Mouse (Mus musculus) E14TG2a.4 (cell line): ENCODE results near the gene C2cd4b.

ENCODE experiments used
- CTCF ChIP-seq: conservative IDR thresholded peaks from 2 replicates; pipeline ENCODE4 v1.5.1; 2014; ENCODE audit warnings: low read length
- NANOG ChIP-seq: IDR thresholded peaks from 2 replicates; pipeline ENCODE4 v1.6.1; 2014; ENCODE audit warnings: borderline replicate concordance, low read length, mixed read lengths

DNA sequence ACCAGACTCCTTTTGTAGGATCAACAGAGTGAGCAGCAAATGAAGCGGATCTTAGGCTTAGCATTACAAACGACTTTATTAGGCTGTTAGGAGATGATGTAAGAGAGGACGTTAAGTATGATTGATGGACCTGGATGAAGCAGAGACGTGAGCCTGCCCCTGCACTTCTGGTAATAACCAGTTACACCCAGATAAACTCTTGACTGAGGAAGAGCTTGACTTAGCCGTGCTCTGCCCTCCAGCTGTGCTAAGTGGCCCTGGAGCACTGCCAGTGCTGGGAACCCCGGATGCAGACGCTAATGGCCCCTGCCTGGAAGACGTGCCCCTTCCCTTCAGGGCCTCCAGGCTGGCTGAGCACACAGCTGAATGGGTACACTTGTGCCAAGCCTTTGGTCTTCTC lies 19.3 kb downstream of the C2cd4b start:
- TF ChIP-seq CTCF (no peak), NANOG (no peak)
